Mouse (Mus musculus) urinary bladder, postnatal 36 days (tissue): ENCODE results near the gene Atp6v1a.

Experiments used
- DNase-seq, 2 experiments: peaks; one replicate each; pipeline ENCODE4 v3.0.0; 2022; ENCODE audit warnings: low spot score in 2 of 2, mixed read lengths in 1 of 2

Gene Atp6v1a

DNA sequence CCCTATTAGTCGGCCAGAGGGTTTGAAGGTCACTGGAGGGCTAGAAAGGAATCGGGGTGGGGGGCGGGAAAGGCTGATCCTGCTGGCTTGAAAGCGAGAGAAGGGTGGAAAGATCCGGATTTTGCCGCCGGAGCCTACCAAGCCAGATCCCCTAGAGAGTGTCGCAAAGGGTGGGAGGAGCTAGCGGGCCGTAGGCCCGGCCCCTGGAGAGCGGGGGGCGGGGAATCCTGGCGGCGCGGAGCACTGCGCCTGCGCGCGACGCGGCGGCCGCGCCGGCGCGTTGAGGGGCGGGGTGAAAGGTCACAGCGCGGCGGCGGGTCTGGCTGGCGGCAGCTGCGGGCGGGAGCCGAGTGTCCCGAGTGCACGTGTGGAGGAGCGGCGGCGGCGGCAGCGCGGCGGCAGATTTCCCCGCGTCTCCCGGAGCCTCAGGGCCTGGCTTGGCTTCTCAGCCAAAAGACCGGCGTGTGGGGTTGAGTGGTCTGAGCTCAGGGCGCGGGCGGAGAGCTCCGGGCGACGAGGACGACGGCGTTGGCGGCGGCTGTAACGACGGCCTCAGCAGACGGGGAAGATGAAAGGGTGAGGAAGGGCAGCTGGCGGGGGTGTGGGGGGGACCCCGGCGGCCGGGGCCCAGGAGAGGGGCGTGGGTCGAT is at the start of gene Atp6v1a, which contains the start of gene Naa50:
Gene Atp6v1a (minus strand): TSS at position 170 of the 650 bp plus-strand sequence.
Gene Naa50 (plus strand): TSS at position 295 of the 650 bp plus-strand sequence.
- DNase-seq, result peak; percentile 86 to 89

DNA sequence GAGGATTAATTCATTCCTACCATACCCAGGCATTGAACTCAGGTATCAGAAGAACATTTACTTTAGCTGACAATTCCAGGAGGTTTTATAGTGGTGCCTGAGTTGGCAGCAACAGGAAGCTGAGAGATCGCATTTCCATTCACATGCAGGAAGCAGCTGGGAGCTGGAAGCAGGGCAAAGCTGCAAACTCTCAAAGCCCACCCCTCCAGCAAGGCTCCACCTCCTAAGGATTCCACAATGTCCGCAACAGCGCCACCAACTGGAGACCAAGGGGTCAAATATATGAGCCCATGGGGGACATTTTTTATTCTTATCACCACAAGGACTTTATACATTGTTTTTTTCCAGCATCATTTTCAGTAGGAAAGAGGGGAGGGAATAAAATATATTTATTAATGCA is 49.3 kb upstream of the Atp6v1a start:
- DNase-seq, result no peak

DNA sequence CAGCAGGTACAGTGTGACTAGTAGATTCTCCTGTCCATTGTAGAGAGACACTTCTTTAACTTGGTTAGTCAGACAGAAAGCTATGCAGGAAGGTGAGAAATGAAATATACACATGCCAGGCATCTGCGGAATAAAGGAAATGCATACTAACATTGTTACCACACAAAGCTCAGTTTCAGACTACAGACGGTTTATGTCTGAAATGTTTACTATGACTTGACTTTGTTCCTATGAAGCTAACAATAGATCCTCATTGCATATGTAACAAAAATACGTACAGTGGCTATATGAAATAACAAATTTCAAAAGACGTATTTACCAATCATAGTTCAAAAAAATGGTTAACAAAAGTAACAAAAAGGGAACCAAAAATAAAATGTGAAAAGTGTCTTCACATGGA is 47.7 kb upstream of the Atp6v1a start:
- DNase-seq, result no peak

DNA sequence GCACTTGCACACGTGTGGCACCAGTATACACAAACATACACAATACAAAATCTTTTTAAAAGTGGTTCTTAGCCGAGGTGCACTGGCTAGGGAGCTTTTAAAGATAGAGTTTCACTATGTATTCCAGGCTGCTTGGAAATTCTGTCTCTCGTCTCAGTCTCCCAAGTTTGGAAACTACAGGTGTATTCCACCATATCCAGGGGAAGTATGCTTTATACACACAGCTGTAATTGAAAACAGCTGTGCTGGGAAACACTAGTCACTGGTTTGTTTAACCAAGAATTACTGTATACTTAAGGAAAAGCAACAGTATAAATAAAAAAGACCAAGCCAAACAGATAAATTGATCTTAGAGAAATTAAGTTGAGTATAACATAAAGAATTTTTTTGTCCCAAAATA is 45.3 kb upstream of the Atp6v1a start:
- DNase-seq, result no peak

DNA sequence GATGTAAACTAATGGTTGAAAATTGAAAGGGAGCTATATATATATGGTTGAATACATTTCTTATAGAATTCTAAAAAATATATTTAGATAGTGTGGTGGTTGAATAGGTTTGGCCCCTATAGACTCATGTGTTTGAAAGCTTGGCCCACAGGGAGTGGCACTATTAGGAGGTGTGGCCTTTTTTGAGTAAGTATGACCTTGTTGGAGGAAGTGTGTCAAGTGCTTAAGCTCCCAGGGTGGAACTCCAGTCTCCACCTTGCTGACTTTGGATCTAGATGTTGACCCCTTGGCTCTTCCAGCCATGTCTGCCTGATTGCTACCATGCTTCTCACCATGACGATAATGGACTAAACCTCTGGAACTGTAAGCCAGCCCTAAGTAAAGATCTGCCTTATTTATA is 43.1 kb upstream of the Atp6v1a start:
- no peak for DNase-seq

DNA sequence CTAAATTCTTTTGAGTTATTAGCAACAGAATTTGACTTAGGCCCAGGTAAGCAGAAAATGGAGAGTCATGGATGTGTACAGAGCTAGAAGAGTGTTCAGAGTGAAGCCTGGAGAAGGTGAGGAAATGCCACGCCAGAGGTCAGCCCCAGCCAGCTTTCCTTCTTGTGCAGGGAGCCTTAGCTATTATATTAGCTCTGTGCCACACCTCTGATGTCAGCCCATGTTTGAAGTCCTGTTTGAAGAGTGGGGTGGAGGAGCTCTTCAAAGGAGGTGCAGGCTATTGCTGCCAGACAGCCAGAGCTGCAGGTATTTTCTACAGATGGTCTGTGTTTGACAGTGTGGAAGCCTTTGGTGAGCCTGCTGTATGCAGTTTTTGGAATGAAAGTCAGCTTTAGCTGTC is 39.0 kb upstream of the Atp6v1a start:
- no peak for DNase-seq

DNA sequence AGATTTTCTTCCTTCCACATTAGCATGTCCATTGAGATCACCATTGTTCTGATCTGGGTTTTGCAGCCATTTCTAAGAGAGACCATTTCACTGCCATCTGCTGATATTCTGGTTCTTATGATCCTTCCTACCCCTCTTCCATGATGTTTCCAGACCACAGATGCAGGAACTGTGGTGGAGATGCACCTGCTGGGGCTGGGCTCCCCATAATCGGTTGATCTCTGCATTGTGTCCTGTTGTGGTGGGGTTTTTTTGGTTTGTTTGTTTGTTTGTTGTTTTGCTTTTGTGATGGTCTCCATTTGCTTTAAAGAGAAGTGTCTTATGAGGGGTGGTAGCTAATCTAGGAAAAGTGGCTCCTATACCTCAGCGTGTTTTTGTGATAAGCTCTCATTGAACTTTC is 37.0 kb upstream of the Atp6v1a start:
- no peak for DNase-seq

DNA sequence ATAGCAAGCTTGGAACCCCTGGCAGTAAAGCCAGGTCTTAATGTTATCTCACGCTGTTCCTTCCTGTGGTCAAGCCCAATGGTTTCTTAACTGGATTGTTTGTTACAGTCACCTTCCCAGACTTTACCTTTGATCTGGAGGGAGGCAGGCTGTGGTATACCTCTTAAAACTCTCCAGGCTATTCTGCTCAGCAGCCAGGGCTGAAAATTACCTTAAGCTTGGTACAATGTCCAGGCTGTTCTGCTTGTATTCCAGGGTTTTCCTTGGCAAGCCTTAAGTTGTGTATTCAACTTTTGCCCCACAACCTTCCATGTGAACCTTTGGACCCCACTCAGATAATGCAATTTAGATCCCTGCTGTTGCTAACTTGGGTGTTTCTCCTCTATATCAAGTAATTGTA is 35.5 kb upstream of the Atp6v1a start:
- no peak for DNase-seq

DNA sequence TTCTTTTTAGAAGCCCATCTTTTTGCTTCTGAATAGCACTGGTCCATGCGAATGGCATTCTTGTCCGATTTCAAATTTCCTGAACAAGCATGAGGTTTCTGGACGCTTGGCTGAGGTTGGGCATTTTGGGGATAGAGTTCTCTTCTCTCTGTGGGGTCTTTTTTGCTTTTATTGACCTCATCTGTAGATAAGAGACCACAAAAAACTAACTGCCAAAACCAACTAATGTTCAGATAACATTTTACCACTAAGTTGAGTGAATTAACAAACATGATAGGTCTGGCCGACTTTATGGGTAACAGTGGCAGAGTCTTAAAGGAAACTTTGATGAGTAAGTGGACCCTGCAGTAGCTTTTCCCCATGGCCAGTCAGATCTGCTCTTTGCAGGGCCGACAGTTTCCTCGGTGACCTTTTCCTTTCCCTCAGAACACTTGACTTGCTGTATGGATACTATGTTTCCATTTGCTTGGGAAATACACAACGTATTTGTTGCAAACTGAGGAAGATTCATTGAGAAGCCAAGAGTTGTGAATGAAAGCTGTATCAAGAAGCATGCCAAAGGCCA is 34.5 kb upstream of the Atp6v1a start:
- DNase-seq, result no peak

DNA sequence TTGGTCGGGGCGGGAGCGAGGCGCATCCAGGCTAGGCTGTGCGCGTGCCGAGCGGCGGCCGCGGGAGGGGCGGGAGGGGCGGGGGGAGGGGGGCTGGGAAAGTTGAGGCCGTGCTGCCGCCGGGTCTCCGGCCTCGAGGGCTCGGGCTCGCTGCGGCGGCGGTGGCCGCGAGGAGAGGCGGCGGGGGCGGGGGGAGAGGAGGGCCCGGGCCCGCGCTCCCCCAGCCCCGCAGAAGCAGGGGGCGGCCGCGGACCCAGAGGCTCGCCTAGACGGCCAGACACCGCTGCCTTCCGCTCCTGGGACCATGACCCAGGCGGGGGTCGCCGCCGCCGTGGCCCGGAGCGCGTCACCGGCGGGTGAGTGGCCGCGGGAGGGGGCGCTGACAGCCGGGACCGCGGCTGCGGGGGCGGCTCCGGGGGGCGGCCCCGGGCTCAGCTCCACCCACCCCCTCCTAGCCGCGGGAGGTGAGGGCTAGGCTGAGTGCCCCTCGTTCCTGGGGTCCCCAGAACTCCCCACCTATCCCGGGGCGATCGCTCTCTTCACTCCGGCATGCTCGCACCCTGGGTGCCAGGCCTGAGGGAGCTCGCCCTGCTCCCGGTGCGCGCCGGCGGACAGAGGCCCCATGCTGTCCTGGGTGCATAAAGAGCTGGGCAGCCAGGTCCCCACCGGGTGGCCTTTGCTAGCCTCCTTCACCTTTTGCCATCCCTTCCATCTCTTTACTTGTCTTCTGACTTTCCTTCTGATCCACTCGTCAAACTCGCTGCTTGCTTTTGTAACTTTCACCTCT is 33.8 kb upstream of the Atp6v1a start, which contains the start of gene Usf3:
Gene Usf3 (plus strand): TSS at position 92 of the 787 bp plus-strand sequence.
- peak; percentile 45 to 49 for DNase-seq

DNA sequence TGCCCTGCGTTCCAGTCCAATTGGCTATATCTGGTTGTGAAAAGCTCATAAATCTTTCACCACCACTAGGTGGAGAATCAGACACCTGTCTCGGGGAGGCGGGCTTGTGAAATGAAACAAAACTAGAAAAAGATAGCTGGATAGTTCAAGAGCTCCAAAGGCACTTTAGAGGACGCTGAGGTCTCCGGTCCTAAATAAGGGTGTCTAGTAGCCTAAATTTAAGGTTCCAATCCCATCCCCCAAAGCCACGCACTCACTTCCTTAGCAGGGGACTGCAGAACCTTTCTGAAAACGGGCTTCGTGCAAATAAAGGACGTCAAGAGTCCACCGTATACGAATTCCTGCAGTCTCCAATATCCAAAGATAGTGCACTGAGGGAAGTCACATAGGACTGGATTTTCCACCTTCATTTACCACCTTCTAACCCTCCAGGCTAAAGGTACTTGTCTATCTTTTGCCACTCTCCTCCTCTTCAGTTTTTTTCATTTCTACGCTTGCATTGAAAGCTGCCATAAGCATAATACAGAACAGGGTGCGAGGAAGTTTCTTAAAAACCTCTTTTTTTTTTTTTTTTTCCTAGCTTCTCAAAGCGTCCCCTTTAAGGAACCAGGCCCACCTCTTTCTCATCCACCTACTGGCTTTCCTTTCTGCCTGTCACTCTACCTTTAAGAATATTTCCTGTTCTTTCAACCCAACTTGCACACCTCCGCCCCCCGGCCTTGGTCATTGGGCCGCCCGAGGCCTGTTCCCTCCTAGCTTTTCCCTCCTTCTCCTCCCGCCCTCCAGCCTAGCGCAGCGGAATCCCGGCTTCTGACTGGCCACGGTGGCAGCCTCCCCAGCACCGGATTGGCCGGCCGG is 33.0 kb upstream of the Atp6v1a start:
- DNase-seq, result peak; percentile 95 to 99

DNA sequence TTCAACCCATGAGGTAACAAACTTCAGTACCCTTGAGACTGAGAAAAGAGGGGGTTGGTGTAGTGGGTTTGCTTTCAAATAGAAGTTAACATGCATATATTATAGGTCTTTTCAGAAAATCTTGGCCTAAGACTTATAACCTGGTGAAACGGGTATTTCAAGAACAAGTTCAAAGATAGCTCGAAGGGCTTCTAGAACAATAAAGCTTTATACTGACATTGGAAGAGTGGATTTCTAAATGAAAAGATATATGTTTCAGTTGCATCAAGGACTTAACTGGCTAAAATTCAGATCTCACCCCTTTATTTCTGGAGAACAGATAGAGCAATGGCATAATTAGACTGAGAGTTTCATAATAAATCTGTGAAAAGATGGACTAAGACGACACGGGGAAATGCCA is 29.5 kb upstream of the Atp6v1a start:
- DNase-seq, result no peak

DNA sequence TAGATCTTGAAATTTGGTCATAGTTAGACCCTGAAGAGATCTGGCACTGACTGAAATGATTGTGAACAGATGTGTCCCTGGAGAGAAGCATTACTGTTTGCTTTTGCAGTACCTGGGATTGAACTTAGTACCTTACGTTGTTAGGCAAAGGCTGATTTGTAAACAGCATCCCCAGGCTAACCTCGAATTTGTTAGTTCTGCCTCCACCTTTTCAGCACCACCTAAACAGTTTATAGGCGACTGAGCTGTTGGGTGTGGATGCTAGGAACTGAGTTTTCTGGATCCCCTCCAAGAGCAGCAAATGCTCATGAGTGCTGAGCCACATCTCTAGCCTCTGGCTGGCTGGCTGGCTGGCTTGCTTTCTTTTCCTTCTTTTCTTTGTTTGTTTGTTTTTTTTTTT is 25.7 kb upstream of the Atp6v1a start:
- DNase-seq, result no peak

DNA sequence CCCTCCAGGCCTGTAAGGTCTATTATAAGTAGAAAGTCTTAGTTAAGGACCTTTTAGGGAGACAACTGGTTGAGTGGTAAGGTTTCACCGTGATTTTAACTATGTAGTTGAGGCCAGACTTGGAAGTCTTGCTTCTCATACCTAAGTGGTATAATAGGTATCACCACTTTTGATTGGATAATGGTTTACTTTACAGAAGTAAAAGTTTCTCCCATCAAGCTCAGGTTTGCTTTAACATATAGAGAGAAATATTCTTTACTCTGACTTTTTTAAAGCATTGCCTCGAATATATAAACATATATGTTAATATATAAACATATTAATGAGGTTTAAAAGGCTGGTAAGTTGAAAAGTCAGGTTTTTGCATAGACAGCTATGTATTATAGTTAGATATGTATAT is 24.3 kb upstream of the Atp6v1a start:
- no peak for DNase-seq

DNA sequence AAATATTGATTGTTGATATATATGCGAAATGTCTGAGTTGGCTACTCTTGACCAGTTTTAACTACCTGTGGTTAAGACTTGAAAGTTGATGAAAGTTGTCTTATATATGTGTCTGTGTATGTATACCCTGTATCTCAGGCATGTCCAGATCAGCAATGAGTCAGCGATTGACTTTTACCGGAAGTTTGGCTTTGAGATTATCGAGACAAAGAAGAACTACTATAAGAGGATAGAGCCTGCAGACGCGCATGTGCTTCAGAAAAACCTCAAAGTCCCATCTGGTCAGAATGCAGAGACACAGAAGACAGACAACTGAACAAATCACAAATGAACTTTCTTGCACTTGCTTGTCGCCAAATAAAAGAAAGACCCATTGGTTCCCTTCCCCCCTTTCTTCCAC is 19.8 kb upstream of the Atp6v1a start:
- DNase-seq, result no peak

DNA sequence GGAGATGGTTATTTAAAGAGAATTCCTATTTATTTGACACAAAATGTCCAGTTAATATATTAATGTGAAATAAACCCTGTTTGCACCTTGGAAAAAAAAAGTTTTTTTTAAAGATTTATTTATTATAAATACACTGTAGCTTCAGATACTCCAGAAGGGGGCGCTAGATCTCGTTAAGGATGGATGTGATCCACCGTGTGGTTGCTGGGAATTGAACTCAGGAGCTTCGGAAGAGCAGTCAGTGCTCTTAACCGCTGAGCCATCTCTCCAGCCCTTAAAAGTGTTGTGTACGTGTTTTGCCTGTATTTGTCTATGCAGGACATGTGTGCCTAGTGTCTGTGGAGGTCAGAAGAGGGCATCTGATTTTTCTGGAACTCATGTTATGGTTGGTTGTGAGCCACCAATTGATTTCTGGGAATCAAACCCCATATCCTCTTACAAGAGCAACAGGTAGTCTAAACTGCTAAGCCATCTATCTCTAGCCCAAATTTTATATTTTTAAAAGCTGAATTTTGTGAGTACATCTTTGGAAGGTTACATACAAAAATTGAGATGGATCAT is 15.1 kb upstream of the Atp6v1a start:
- no peak for DNase-seq

DNA sequence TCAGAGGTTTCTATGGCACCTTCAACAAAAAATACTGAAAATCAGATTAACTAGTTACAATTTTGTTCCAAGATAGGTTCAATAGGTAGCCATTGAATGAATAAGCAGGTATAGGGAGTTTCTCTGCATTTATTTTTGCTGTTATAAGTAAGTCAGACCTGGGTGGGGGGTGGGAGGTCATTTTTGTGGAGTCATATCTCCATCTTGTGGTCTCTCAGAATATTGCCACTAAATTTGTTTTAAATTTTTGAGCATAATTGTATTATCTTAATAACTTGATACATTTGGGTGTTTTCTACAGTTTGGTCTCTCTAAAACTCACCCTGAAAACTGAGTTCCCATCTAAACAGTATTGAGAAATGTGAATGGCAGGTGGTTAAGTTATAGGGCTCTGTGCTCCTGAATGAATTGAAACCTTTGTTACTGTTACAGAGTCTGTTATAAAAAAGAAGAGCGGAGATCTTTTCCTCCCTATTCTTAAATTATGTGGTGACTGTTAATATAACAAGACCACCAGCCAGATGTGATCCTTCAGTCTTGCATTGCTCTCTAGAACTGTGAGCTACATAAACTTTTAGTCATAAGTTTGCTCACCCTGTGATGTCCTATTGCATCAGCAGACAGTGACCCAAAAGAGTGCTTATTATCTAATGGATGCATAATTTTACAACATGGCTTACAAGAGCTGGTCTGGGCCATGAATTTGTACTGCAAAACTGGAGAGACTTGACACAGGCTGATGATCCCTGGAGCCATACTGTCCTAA is 9.7 kb upstream of the Atp6v1a start:
- no peak for DNase-seq

DNA sequence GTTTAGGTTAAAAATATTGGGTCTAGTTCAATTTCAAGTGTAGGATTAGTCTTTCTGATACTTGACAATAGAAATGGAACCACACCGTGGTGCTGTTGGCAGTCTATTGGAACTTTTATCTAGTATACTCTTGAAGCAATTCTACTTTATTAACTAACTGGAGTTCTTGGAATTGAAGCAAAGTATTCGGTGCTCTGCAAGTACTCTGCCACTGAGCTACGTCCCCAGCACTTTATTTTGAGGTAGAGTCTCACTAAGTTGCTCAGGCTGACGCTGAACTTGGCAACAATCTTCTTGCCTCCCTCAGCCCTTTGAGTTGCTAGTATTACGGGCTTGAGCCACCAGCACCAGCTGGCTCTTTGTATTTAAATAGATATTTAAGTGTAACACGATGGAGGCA is 2.0 kb upstream of the Atp6v1a start:
- DNase-seq, result no peak

DNA sequence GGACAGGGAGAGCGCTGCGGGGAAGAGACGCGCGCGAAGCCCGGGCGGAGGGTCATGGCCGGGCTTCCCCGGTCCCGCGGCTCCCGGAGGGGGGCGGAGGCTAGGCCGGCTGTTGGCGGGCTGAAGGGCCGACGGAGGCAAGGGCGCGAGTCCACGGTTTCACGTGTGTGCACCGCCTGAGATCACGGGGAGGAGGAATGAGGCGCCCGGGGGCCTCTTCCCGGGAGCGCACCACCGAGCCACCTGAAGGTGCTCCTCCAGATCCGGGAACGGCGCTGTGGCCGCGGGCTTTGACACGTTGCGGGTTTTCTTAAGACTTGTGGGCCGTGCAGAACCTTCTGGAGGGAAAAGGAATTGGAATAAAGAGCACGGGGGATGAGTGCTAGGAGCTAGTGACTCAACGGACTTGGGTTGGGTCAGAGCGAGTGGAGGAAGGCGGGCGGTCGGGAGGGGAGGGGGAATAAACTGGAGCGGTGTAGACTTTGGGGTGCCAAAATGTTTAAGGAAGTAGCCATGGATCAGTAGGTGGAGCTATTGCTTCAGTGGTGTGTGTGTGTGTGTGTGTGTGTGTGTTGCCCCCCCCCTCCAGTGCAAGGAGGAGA is 782 bp upstream of the Atp6v1a start:
- peak; percentile 67 to 85 for DNase-seq

DNA sequence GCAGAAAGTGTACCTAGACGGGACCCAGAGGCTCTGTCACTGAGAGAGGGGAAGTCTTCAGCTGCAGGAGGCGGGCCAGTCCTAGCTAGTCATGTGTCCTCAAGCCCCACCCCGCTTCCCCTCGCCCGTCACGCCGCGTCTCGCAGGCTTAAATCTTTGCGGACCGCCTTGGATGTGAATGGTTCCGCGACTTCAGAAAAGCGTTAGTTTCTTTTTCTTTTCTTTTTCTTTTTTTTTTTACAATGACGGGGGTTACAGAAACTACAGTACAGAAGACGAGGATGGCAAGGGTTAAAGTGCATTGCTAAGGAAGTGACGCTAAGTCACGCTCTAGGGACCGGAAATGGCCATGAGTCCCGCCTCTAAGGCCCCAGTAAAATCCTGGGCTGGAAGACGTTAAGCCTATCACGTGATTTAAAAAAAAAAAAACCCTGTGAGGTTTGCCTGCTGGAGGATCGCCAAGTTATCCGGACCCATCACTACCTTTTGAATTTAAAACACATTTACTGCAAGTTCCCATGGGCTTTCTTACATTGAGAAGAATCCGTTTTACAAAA is 448 bp downstream of the Atp6v1a start:
- peak; percentile 86 for DNase-seq
